Mouse (Mus musculus) lung, adult 2 months (tissue): Measurements from ENCODE around the gene Mesp1. TPM values are rescaled to one million over a fixed set of nuclear protein-coding genes. Genes with fewer than 3 reads are reported as not detected.

Source experiments
- DNase-seq: peaks from one replicate; pipeline ENCODE4 v3.0.0; 2022
- H3K4me1 ChIP-seq: fragments of 200-500 bp; 2 replicates; pipeline ENCODE4 v1.6.1; 2011; ENCODE audit warnings: low read length; ENCODE audit not compliant: control insufficient read depth, insufficient read depth
- H3K4me3 ChIP-seq: fragments of 200-500 bp; replicated peaks from 2 replicates; pipeline ENCODE3; 2011; ENCODE audit warnings: low read depth, mild to moderate bottlenecking, control low read depth, low read length; ENCODE audit errors: extremely low read depth
- CTCF ChIP-seq: fragments of 200-500 bp; IDR thresholded peaks from 2 replicates; pipeline ENCODE4 v1.5.1; 2011; ENCODE audit warnings: mild to moderate bottlenecking, low read length, control low read depth; ENCODE audit not compliant: insufficient read depth
- POLR2A ChIP-seq: fragments of 200-500 bp; IDR thresholded peaks from 2 replicates; pipeline ENCODE4 v1.6.1; 2011; ENCODE audit warnings: low read depth, mild to moderate bottlenecking, control low read depth, low read length, borderline replicate concordance; ENCODE audit errors: extremely low read depth
- WGBS: fragments of 180-500 bp; shearing (Covaris S2); methylation state at CpG from one replicate; pipeline ENCODE4 v1.1.7; 2018; 5-methylcytosine and 5-hydroxymethylcytosine counted together
- polyA plus RNA-seq: library from polyadenylated mRNA; depleted of rRNA; stranded (reverse); fragments of >200 nt; gene quantifications from 2 replicates; pipeline ENCODE4 v1.2.3, GENCODE M21; 2012; rRNA removed

Mesp1 gene
- polyA plus RNA-seq, 1 experiment: 18.8 TPM

DNA sequence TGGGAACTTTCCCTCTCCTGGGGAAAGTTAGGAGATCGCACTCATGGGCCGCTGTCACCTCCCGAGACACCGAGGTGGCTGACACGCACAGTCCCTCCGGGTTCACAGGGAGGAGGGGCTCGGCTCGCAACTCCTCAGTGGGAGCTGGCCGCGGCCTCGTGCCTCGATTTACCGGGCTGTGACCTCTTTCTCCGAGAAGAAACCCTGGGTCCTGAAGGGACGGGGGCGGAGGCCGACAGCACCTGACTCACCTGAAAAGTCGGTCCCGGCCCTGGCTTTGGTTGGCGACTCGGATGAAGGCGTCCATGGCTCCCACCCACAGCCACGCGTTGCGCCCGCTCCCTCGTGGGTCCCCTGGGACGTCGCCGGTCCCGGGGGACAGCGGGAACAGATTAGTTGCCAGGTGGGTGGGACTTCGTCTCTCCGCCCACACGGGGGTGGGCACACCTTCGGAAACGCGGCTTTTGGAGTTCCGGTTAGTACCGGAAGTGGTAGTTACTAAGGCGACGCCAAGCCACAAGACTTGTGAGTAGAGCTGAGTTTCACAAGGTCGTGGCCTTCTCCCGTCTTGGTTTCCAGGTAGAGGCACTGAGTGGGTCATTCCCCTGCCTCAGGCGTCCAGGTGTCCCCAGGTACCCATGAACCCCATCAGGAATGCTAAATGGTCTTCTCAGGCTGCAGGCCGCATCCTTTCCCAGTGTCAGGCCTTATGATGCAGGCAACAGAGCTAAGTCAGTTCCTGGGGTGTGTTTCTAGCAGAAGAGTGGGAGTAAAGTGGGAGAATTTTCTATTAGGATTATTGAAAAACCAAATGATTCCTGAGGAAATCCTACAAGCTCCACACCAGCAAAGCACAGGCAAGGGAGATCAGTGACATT is 50.7 kb downstream of the Mesp1 start, which contains the start of the genes Pex11a and Wdr93:
TSS of gene Pex11a (minus strand) at position 473 of the 878 bp plus-strand sequence.
TSS of gene Wdr93 (plus strand) at position 505 of the 878 bp plus-strand sequence.
- TF ChIP-seq CTCF: no peak
- peak; percentile 39; the same call in 1 of the 2 replicates for TF ChIP-seq POLR2A
- Histone ChIP-seq H3K4me1 (no peaks in the 10 kb centered on the region), H3K4me3 (peak within 1 kb of the TSS; percentile 77)
- peak; percentile 80 for DNase-seq
- 3% methylated on average over 46 of the region's 46 CpGs for WGBS

DNA sequence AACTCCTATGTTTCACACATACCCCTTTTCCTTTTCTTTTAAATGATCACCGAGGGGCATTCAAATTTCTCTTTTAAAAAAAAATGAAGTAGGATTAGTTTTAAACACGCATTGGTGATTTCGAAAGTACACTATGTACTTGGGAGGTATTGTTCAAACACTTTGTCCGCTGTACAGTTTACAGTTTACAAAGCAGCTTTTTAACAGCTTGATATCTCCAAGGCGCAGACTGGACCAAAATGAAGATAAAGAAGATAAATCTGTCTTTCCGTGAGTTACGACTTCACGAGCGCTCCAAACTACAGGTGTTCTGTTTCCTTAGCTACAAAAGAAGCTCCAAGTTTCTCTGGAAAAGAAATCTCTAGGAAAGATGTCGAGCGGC is 51.3 kb downstream of the Mesp1 start:
- WGBS: 10% methylated on average over 11 of the region's 11 CpGs
- no peaks in the 10 kb centered on the region for H3K4me1 ChIP-seq
- TF ChIP-seq POLR2A (no peak), CTCF (no peak)
- H3K4me3 ChIP-seq: peak overlapping the region; percentile 77
- no peak for DNase-seq

Other genes with a start within 250 kb of the Mesp1 start
- not detected in 2 replicates for gene Rhcg, start 176.1 kb downstream of the Mesp1 start, polyA plus RNA-seq
- gene Ticrr, start 133.6 kb downstream of the Mesp1 start, polyA plus RNA-seq: 0.12 and 0.17 TPM in 2 replicates
- 3.5 and 3.8 TPM in 2 replicates for gene Kif7, start 78.1 kb downstream of the Mesp1 start, polyA plus RNA-seq
- gene Plin1, start 60.9 kb downstream of the Mesp1 start, polyA plus RNA-seq: 48.1 and 83.8 TPM in 2 replicates
- gene Pex11a, start 50.7 kb downstream of the Mesp1 start, polyA plus RNA-seq: 17.9 and 18.6 TPM in 2 replicates
- gene Wdr93, start 50.6 kb downstream of the Mesp1 start, polyA plus RNA-seq: 1.7 and 1.8 TPM in 2 replicates
- 7.6 and 8.6 TPM in 2 replicates for gene Mesp2, start 16.9 kb upstream of the Mesp1 start, polyA plus RNA-seq
- gene Anpep, start 67.3 kb upstream of the Mesp1 start, polyA plus RNA-seq: 72.8 and 80.7 TPM in 2 replicates
- 13.1 and 15.6 TPM in 2 replicates for gene Ap3s2, start 126.9 kb upstream of the Mesp1 start, polyA plus RNA-seq
- gene Arpin, start 141.6 kb upstream of the Mesp1 start, polyA plus RNA-seq: 13.1 and 17.2 TPM in 2 replicates
- gene Zfp710, start 231.0 kb upstream of the Mesp1 start, polyA plus RNA-seq: 60.0 and 65.8 TPM in 2 replicates